Mouse (Mus musculus): Measurements from ENCODE around the gene Slc7a11.

- no peak for TF ChIP-seq CTCF (IDR thresholded peaks at IDR 0.05; ENCODE audit: low read depth)
- TF ChIP-seq EP300 (optimal IDR thresholded peaks at IDR 0.05), result no peak
Measured at GRCm38 (mm10) chr3:50269680-50270079, 173.7 kb downstream of the Slc7a11 start.
